Mouse (Mus musculus): Measurements from ENCODE around the gene Slc39a9. TPM values are rescaled to one million over a fixed set of nuclear protein-coding genes. Genes with fewer than 3 reads are reported as not detected.

Slc39a9 gene
- polyA plus RNA-seq, 1 experiment from 2014 or later, result 22.6 TPM

DNA sequence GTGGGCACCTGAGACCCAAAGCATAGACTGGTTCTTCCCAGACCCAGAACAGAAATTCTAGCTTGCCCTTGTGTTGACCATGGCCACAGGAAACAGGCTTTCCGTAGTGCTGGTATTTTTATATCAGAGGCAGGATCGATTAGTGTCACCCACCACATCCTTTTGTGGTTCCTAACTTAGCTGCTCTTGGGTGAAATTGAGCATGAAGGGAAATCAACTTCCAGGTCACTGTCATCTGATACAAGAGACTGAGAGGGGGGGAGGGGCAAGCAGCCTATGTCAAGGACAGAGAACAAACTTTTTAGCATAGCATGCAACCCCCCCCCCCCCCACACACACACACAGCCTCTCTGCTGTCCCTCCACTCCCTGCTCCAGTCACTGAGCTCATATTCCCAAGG lies 75.5 kb downstream of the Slc39a9 start:
- no peak overlapping the region for H3K4me3 ChIP-seq (ENCODE audit: inconsistent target)
- no peak overlapping the region for H3K27ac ChIP-seq
- WGBS (ENCODE audit: missing documents), result 0% methylated on average over 2 of the region's 2 CpGs
- no peaks in the 10 kb centered on the region for H3K36me3 ChIP-seq (ENCODE audit: inconsistent target)
- no peaks in the 10 kb centered on the region for H3K79me2 ChIP-seq (ENCODE audit: inconsistent target)

DNA sequence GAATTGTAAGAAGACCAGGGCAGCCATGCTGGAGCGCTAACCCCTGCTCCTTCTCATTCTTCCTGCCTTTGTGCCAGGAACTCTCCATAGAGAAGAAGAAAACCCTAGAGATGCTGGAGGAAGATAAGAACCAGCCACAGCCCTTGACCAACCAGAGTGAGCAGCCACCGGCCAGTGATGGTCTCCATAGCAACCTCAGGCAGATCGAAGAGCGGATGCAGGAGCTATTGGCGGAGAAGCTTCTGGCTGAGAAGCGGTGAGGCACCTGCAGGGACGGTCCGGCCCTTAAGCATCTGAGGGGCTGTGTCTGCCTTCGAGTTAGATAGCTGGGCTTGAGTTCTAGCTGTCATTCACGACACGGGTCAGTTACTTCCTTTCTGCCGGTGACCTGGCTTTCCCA lies 76.8 kb downstream of the Slc39a9 start:
- WGBS (ENCODE audit: missing documents), result 91% methylated on average over 12 of the region's 12 CpGs
- no peak overlapping the region for H3K4me3 ChIP-seq (ENCODE audit: inconsistent target)
- no peak overlapping the region for H3K27ac ChIP-seq
- no peaks in the 10 kb centered on the region for H3K79me2 ChIP-seq (ENCODE audit: inconsistent target)
- H3K36me3 ChIP-seq (ENCODE audit: inconsistent target), result no peaks in the 10 kb centered on the region

DNA sequence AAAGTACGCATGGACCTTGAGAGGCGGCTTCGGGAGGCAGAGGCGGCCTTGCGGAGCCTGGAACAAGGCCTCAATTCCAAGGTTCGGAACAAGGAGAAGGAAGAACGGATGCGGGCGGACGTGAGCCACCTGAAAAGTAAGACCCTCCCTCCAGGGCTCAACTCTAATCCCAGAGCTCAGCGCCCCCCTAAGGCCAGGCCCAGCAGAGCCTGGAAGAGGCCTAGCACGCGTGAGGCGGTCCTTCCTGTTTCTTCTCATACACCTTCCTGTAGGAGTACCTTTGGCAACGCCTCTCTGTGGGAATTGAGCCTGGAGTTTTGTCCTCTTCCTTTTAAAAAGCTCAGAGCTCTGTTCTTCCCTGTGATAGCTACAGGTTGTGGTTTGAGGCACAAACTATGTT lies 77.8 kb downstream of the Slc39a9 start:
- H3K79me2 ChIP-seq (ENCODE audit: inconsistent target), result no peaks in the 10 kb centered on the region
- 91% methylated on average over 13 of the region's 15 CpGs for WGBS (ENCODE audit: missing documents)
- no peak overlapping the region for H3K4me3 ChIP-seq (ENCODE audit: inconsistent target)
- H3K27ac ChIP-seq, result no peak overlapping the region
- H3K36me3 ChIP-seq (ENCODE audit: inconsistent target), result no peaks in the 10 kb centered on the region

DNA sequence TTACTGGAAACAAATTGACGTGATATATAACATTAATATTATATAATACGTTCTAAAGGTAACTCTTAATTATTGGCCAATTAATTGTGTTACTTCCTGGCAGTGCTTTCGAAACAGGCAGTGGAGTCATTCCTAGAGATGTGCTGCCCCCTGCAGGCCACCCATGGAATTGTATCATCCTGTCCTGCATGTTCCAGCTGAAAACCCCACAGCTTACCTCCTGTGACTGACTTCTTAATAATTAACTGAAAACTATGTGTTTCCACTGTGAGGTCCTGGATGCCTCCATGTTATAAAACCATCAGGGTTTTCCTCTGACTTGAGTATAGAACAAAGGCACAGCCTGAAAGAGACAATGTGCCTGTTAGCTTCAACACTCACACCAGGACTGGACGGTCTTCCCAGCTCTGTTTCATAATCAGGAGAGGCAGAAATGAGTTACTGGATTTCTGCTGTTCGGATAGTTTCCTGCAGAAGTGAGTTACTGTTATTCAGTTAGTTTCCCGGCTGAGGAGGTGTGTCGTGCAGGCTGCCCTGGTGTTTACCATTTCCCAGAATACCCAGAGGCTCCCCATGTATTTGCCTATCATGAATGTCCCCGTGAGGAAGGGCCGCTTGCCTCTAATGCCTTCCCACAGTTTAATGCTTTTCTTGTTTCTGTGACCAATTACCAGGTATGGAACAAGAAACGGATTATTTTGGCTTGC lies 81.3 kb downstream of the Slc39a9 start:
- 35% methylated on average over 10 of the region's 10 CpGs for WGBS (ENCODE audit: missing documents)
- no peak overlapping the region for H3K4me3 ChIP-seq (ENCODE audit: inconsistent target)
- no peak overlapping the region for H3K27ac ChIP-seq

DNA sequence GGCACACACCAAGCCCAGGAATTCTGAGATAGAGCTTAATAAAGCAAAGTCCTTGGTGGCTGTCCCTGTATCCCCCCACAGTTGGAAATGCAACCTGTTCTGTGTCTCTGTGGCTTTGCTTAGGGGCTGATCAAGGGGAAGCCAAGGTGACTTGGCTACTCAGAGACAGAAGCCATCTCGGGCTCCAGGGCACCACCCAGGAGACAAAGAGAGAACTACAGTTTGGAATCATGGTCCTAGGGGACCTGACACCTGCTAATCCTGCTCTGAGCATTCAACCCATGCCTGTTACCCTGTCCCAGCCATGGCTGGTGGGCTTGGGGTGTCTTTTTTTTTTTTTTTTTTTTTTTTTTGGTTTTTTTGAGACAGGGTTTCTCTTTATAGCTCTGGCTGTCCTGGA lies 84.5 kb downstream of the Slc39a9 start:
- 18% methylated on average over 1 of the region's 1 CpGs for WGBS (ENCODE audit: missing documents)
- H3K36me3 ChIP-seq (ENCODE audit: inconsistent target), result no peaks in the 10 kb centered on the region

More for the DNA sequence above, 81.3 kb downstream of the Slc39a9 start:
- H3K36me3 ChIP-seq (ENCODE audit: inconsistent target), result no peaks in the 10 kb centered on the region
- no peaks in the 10 kb centered on the region for H3K79me2 ChIP-seq (ENCODE audit: inconsistent target)

DNA sequence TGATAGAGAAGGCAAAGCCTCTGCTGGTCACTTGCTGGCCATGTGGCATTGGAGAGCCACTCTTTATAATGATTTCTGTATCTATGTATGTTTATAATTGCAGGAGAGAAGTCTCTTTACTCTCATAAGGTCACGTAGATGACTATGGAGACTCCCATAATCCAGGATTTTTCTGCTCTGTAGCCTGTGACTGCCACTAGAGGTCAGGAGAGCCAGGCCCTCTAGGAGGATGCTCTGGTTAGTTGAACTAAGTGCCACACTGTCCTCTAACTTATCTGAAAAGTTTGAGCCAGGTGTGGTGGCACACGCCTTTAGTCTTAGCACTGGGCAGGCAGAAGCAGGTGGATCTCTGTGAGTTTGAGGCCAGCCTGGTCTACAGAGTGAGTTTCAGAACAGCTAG lies 85.1 kb downstream of the Slc39a9 start:
- Histone ChIP-seq H3K27ac (no peak overlapping the region), H3K36me3 (ENCODE audit: inconsistent target) (no peaks in the 10 kb centered on the region), H3K79me2 (ENCODE audit: inconsistent target) (no peaks in the 10 kb centered on the region), H3K4me3 (ENCODE audit: inconsistent target) (no peak overlapping the region)
- 93% methylated on average over 2 of the region's 2 CpGs for WGBS (ENCODE audit: missing documents)

More for the DNA sequence above, 84.5 kb downstream of the Slc39a9 start:
- no peak overlapping the region for H3K27ac ChIP-seq
- no peaks in the 10 kb centered on the region for H3K79me2 ChIP-seq (ENCODE audit: inconsistent target)
- H3K4me3 ChIP-seq (ENCODE audit: inconsistent target), result no peak overlapping the region

DNA sequence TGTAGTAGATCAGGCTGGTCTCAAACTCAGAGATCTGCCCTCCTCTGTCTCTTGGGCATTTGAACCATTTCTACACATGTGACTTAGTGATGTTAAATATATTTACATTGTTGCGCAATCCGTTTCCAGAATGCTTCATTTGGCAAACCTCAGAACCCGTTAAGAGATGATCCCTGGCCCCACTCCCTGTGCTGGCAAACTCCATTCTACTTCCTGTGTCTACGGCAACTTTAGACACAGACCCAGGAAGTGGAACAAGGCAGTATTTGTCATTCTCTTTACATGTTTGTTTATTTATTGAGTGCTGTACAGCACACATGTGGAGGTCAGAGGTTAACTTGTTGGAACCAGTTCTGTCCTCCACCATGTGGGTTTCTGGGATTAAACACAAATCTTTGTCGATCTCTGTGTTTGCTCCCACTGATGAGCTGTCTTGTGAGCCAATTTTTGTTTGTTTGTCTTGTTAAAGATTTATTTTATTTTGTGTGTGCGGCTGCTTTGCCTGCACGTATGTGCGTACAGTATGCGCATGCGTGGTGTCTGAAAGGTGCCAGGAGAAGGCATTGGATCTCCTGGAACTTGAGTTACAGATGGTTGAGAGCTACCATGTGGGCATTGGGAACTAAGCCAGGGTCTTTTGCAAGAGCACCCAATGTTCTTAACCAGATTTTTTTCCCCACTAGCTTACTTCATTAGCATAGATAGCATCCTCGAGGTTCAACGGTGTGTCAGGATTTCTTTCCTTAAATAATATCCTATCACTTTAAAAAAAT lies 86.3 kb downstream of the Slc39a9 start:
- Histone ChIP-seq H3K79me2 (ENCODE audit: inconsistent target) (no peaks in the 10 kb centered on the region), H3K27ac (no peak overlapping the region), H3K4me3 (ENCODE audit: inconsistent target) (no peak overlapping the region), H3K36me3 (ENCODE audit: inconsistent target) (no peaks in the 10 kb centered on the region)
- WGBS (ENCODE audit: missing documents), result 60% methylated on average over 12 of the region's 12 CpGs

DNA sequence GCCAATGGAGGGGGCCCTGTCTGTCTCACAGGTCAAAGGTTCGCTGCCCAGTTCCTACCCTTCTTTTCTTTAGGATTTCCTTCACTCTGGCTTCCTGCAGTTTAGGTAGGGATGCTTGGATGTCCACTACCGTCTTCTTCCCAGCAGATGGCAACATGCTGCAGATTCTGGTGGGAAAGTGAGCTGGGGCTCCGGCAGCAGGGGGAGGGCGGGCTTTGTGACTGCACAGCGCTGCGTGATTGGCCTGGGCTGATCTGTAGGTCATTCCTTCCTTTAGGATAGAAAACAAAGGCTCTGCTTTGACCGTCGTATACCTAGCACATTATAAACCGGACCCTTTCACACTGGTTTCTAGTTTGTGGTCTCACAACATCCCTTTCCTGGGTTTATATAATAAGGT lies 86.9 kb downstream of the Slc39a9 start:
- Histone ChIP-seq H3K36me3 (ENCODE audit: inconsistent target) (no peaks in the 10 kb centered on the region), H3K27ac (no peak overlapping the region), H3K79me2 (ENCODE audit: inconsistent target) (no peaks in the 10 kb centered on the region), H3K4me3 (ENCODE audit: inconsistent target) (no peak overlapping the region)
- 17% methylated on average over 9 of the region's 9 CpGs for WGBS (ENCODE audit: missing documents)

Other genes starting within 250 kb of the Slc39a9 start
- 12.4 to 17.4 TPM (median 12.8 TPM) in 3 replicates for gene Dcaf5, start 207.3 kb upstream of the Slc39a9 start, polyA plus RNA-seq (2018)
- gene Exd2, start 180.8 kb upstream of the Slc39a9 start, polyA plus RNA-seq (2018), result 6.5 to 8.1 TPM (median 6.5 TPM) in 3 replicates
- not detected in 3 replicates for gene Galnt16, start 125.6 kb upstream of the Slc39a9 start, polyA plus RNA-seq (2018)
- gene Erh, start 458 bp downstream of the Slc39a9 start, polyA plus RNA-seq (2018), result 38.3 to 89.7 TPM (median 63.7 TPM) in 3 replicates
- gene Plekhd1, start 48.7 kb downstream of the Slc39a9 start, polyA plus RNA-seq (2018), result not detected in 3 replicates
- gene Ccdc177, start 116.8 kb downstream of the Slc39a9 start, polyA plus RNA-seq (2018), result not detected in 3 replicates
- gene Susd6, start 146.6 kb downstream of the Slc39a9 start, polyA plus RNA-seq (2018), result 67.3 to 91.5 TPM (median 72.0 TPM) in 3 replicates

Data from macrophage (primary cell).